ENCODE assay signal across 19 mouse cellular contexts in genomic region chr9:26997501-26997900, GRCm38 (mm10).
"Had no signal": no experiment of that assay in that cellular context is flagged by ENCODE, and none has a peak within 500 bp of the region (broad histone marks: within the 10 kb centered on the region; RNA-seq: fewer than 3 reads in every experiment).

No protein-coding gene starts in this region.

- H3K27ac ChIP-seq: limb, embryonic 10.5 days; limb, embryonic 13.5 days; liver, embryonic 13.5 days; macrophage; midbrain, embryonic 12.5 days; midbrain, embryonic 15.5 days; neural tube, embryonic 13.5 days; stomach, postnatal 0 days had no signal

- H3K4me3 ChIP-seq: limb, embryonic 10.5 days; limb, embryonic 13.5 days; liver, embryonic 13.5 days; midbrain, embryonic 12.5 days; midbrain, embryonic 15.5 days; neural tube, embryonic 13.5 days had no signal

- H3K36me3 ChIP-seq: liver, embryonic 13.5 days; midbrain, embryonic 15.5 days had no signal

- DNase-seq: kidney, adult 9 months; kidney, postnatal 14 days; kidney, postnatal 4 days; layer of hippocampus, adult 9-11 months; liver; liver, embryonic 13.5 days; lung, embryonic 14.5 days; right cerebral cortex, postnatal 14 days; right cerebral cortex, postnatal 4 days; thymus, adult 2 months; thymus, postnatal 14 days; thymus, postnatal 4 days had no signal

- H3K27me3 ChIP-seq: limb, embryonic 13.5 days; liver, embryonic 13.5 days; midbrain, embryonic 12.5 days; midbrain, embryonic 15.5 days; neural tube, embryonic 13.5 days had no signal

- H3K9ac ChIP-seq: limb, embryonic 13.5 days; liver, embryonic 13.5 days; lung, embryonic 14.5 days; midbrain, embryonic 12.5 days; midbrain, embryonic 15.5 days; neural tube, embryonic 13.5 days had no signal

- H3K9me3 ChIP-seq: limb, embryonic 10.5 days; limb, embryonic 13.5 days; liver, embryonic 13.5 days; midbrain, embryonic 12.5 days; midbrain, embryonic 15.5 days; neural tube, embryonic 13.5 days had no signal
